In the genomic region with DNA sequence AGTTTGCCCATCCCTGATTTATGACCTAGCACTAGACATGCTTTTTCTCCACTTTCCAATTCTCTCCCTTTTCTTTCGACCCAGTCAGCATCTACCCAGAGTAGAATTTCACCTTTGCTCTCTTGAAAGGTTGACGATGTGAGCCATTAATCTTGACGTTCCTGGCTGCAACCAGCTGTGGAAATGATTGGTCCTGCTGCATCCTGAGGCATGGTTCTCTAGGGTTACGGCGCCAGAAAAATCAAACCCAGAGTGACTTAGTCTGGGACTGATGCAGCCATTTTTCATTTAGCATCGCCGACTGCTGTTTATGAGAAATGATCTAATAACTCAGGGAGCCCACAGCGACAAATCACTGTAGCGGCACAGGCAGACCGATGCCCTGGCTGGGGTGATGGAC, we compare ENCODE assay signal across 22 mouse cellular contexts.
A peak's percentile ranks its signal among the peaks of the same experiment; 100 is the strongest.
DNase-seq lines count a peak whose midpoint lies in the region; ATAC-seq and TF ChIP-seq lines count a peak whose summit lies in the region.
"Had no signal": no experiment of that assay in that cellular context is flagged by ENCODE, and none has a peak within 500 bp of the region (broad histone marks: within the 10 kb centered on the region; RNA-seq: fewer than 3 reads in every experiment).

No protein-coding gene starts in this region.

- H3K9me3 ChIP-seq in hindbrain, embryonic 13.5 days = no peaks in the 10 kb centered on the region
- H3K9me3 ChIP-seq in hindbrain, embryonic 16.5 days (ENCODE audit: control insufficient read depth, low read length) = no peaks in the 10 kb centered on the region
- no peaks in the 10 kb centered on the region for H3K9me3 ChIP-seq in hindbrain, embryonic 15.5 days
- no peaks in the 10 kb centered on the region for H3K9me3 ChIP-seq in neural tube, embryonic 12.5 days
- H3K9me3 ChIP-seq in midbrain, postnatal 0 days (ENCODE audit: low read length) = no peaks in the 10 kb centered on the region
- H3K9me3 ChIP-seq: forebrain, embryonic 12.5 days; heart, embryonic 10.5 days had no signal

- H3K9ac ChIP-seq in hindbrain, embryonic 13.5 days = no peak overlapping the region
- H3K9ac ChIP-seq in hindbrain, embryonic 16.5 days (ENCODE audit: low read depth, low read length) = no peak overlapping the region
- H3K9ac ChIP-seq in hindbrain, embryonic 15.5 days = no peak overlapping the region
- H3K9ac ChIP-seq in neural tube, embryonic 12.5 days = no peak overlapping the region
- no peak overlapping the region for H3K9ac ChIP-seq in midbrain, postnatal 0 days (replicated peaks; ENCODE audit: low read length, poor library complexity, severe bottlenecking)
- H3K9ac ChIP-seq: forebrain, embryonic 12.5 days; liver, postnatal 0 days had no signal

- peak overlapping the region; percentile 72 for H3K27ac ChIP-seq in hindbrain, embryonic 13.5 days
- no peak overlapping the region for H3K27ac ChIP-seq in hindbrain, embryonic 16.5 days (ENCODE audit: low read depth, low read length)
- peak overlapping the region; percentile 40; the same call in 1 of the 2 replicates for H3K27ac ChIP-seq in hindbrain, embryonic 15.5 days (replicated peaks)
- no peak overlapping the region for H3K27ac ChIP-seq in neural tube, embryonic 12.5 days
- no peak overlapping the region for H3K27ac ChIP-seq in midbrain, postnatal 0 days (ENCODE audit: low read depth, low read length)
- H3K27ac ChIP-seq: forebrain, embryonic 12.5 days; heart, embryonic 10.5 days had no signal

- TF ChIP-seq CTCF in midbrain, postnatal 0 days (IDR thresholded peaks at IDR 0.05) = no peak

- peaks cover 53% of the 10 kb centered on the region for H3K4me1 ChIP-seq in hindbrain, embryonic 13.5 days (replicated peaks)
- H3K4me1 ChIP-seq in hindbrain, embryonic 16.5 days (ENCODE audit: control insufficient read depth, insufficient read depth, low read depth, low read length) = peaks cover 5% of the 10 kb centered on the region
- peaks cover 36% of the 10 kb centered on the region for H3K4me1 ChIP-seq in hindbrain, embryonic 15.5 days (replicated peaks)
- H3K4me1 ChIP-seq in neural tube, embryonic 12.5 days = peaks cover 16% of the 10 kb centered on the region
- no peaks in the 10 kb centered on the region for H3K4me1 ChIP-seq in midbrain, postnatal 0 days (ENCODE audit: insufficient read depth, low read length)
- H3K4me1 ChIP-seq: heart, embryonic 10.5 days had no signal

- 58% methylated on average over 10 of the region's 10 CpGs for WGBS in hindbrain, embryonic 13.5 days
- WGBS in hindbrain, embryonic 16.5 days = 60% methylated on average over 10 of the region's 10 CpGs
- WGBS in hindbrain, embryonic 15.5 days = 51% methylated on average over 10 of the region's 10 CpGs
- 44% methylated on average over 10 of the region's 10 CpGs for WGBS in neural tube, embryonic 12.5 days
- WGBS in midbrain, postnatal 0 days = 87% methylated on average over 10 of the region's 10 CpGs

- no peak overlapping the region for H3K4me2 ChIP-seq in hindbrain, embryonic 13.5 days
- no peak overlapping the region for H3K4me2 ChIP-seq in hindbrain, embryonic 16.5 days (ENCODE audit: low read length)
- no peak overlapping the region for H3K4me2 ChIP-seq in hindbrain, embryonic 15.5 days
- H3K4me2 ChIP-seq in neural tube, embryonic 12.5 days (replicated peaks) = no peak overlapping the region
- H3K4me2 ChIP-seq in midbrain, postnatal 0 days (ENCODE audit: low read depth, low read length, poor library complexity, severe bottlenecking) = no peak overlapping the region
- H3K4me2 ChIP-seq: forebrain, embryonic 12.5 days had no signal

- no peak overlapping the region for H3K4me3 ChIP-seq in hindbrain, embryonic 13.5 days
- no peak overlapping the region for H3K4me3 ChIP-seq in hindbrain, embryonic 16.5 days (ENCODE audit: low read length)
- H3K4me3 ChIP-seq in hindbrain, embryonic 15.5 days = no peak overlapping the region
- H3K4me3 ChIP-seq in neural tube, embryonic 12.5 days = no peak overlapping the region
- H3K4me3 ChIP-seq in midbrain, postnatal 0 days (ENCODE audit: low read depth, low read length) = no peak overlapping the region
- H3K4me3 ChIP-seq: forebrain, embryonic 12.5 days; heart, embryonic 10.5 days; megakaryocyte, embryonic 14.5 days had no signal

- no peaks in the 10 kb centered on the region for H3K36me3 ChIP-seq in hindbrain, embryonic 13.5 days
- no peaks in the 10 kb centered on the region for H3K36me3 ChIP-seq in hindbrain, embryonic 16.5 days (ENCODE audit: control insufficient read depth, insufficient read depth, low read length)
- H3K36me3 ChIP-seq in hindbrain, embryonic 15.5 days = no peaks in the 10 kb centered on the region
- no peaks in the 10 kb centered on the region for H3K36me3 ChIP-seq in neural tube, embryonic 12.5 days
- H3K36me3 ChIP-seq in midbrain, postnatal 0 days (ENCODE audit: insufficient read depth, low read length) = no peaks in the 10 kb centered on the region
- H3K36me3 ChIP-seq: forebrain, embryonic 12.5 days; heart, embryonic 10.5 days had no signal

- ATAC-seq in hindbrain, embryonic 13.5 days (ENCODE audit: low FRiP score) = 0 out of 2 replicates have a peak, but pooled peaks have one; percentile 16
- ATAC-seq in hindbrain, embryonic 16.5 days = no peak
- no peak for ATAC-seq in hindbrain, embryonic 15.5 days (ENCODE audit: low FRiP score, low read depth)
- 0 out of 2 replicates have a peak, but pooled peaks have one; percentile 1 for ATAC-seq in neural tube, embryonic 12.5 days (ENCODE audit: low FRiP score, low read depth)
- ATAC-seq in midbrain, postnatal 0 days (ENCODE audit: low FRiP score) = no peak
- ATAC-seq: intestine, postnatal 0 days; liver, postnatal 0 days had no signal

- no peaks in the 10 kb centered on the region for H3K27me3 ChIP-seq in hindbrain, embryonic 13.5 days
- no peaks in the 10 kb centered on the region for H3K27me3 ChIP-seq in hindbrain, embryonic 16.5 days (replicated peaks; ENCODE audit: control insufficient read depth, insufficient read depth, low read length)
- no peaks in the 10 kb centered on the region for H3K27me3 ChIP-seq in hindbrain, embryonic 15.5 days
- no peaks in the 10 kb centered on the region for H3K27me3 ChIP-seq in neural tube, embryonic 12.5 days (replicated peaks)
- no peaks in the 10 kb centered on the region for H3K27me3 ChIP-seq in midbrain, postnatal 0 days (ENCODE audit: insufficient read depth, low read length)

- peak; percentile 25 to 37 for DNase-seq in kidney, postnatal 36 days
- no peak for DNase-seq in midbrain, postnatal 0 days (ENCODE audit: low spot score)
- DNase-seq in retina, postnatal 1 day = no peak
- no peak for DNase-seq in urinary bladder, postnatal 36 days (ENCODE audit: low spot score in 2 of 2)
- DNase-seq: adrenal gland, postnatal 14 days; cerebellum, adult 18-20 months; gastrocnemius, postnatal 36 days; heart, postnatal 10 days; layer of hippocampus, adult 9-11 months; liver; liver, postnatal 0 days; lung, postnatal 14 days; spleen, adult 18-20 months; thymus, adult 2 months had no signal

Comparison
In these comparisons a context has a peak if more than half of its experiments do, and no peak if none do; other contexts are left out.
1. ATAC-seq: peak in hindbrain, embryonic 13.5 days (single experiment) and neural tube, embryonic 12.5 days (single experiment); none in hindbrain, embryonic 16.5 days (single experiment), hindbrain, embryonic 15.5 days (single experiment) and midbrain, postnatal 0 days (single experiment).
2. H3K27ac ChIP-seq: peak in hindbrain, embryonic 13.5 days (single experiment) and hindbrain, embryonic 15.5 days (single experiment); none in hindbrain, embryonic 16.5 days (single experiment), neural tube, embryonic 12.5 days (single experiment) and midbrain, postnatal 0 days (single experiment).
3. DNase-seq: peak in kidney, postnatal 36 days (2 of 2); none in midbrain, postnatal 0 days (single experiment), retina, postnatal 1 day (single experiment) and urinary bladder, postnatal 36 days (0 of 2).